ENCODE assay signal across 11 mouse cellular contexts in the genomic region with DNA sequence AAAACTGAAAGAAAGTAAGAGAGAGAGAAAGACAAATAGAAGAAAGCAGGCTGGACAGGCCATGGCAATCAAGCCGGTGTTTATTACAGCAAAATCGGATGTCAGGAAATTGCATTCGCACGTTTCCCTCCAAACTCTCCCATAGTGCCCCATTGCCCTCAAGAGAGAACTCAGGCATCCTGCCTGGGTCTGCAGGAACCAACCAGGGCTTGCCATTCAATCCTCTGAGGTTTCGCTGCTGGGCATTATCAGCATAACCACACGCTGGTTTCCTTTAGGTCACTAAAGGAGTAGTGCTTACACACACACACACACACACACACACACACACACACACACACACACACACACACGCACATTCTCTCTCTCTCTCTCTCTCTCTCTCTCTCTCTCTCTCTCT. TPM values are rescaled to one million over a fixed set of nuclear protein-coding genes. Genes with fewer than 3 reads are reported as not detected.
A peak's percentile ranks its signal among the peaks of the same experiment; 100 is the strongest.
DNase-seq lines count a peak whose midpoint lies in the region; ATAC-seq and TF ChIP-seq lines count a peak whose summit lies in the region.
"Had no signal": no experiment of that assay in that cellular context is flagged by ENCODE, and none has a peak within 500 bp of the region (broad histone marks: within the 10 kb centered on the region; RNA-seq: fewer than 3 reads in every experiment).

No protein-coding gene starts in this region.

- no peak for TF ChIP-seq EP300 in heart, postnatal 0 days (IDR thresholded peaks at IDR 0.05; ENCODE audit: low read depth)

- TF ChIP-seq CTCF in heart, postnatal 0 days (IDR thresholded peaks at IDR 0.05; ENCODE audit: low read depth), result no peak
- no peak for TF ChIP-seq CTCF in E14TG2a.4 (conservative IDR thresholded peaks at IDR 0.05; ENCODE audit: low read length)

- no peaks in the 10 kb centered on the region for H3K36me3 ChIP-seq in heart, postnatal 0 days (replicated peaks; ENCODE audit: control insufficient read depth, insufficient read depth, low read length)
- H3K36me3 ChIP-seq in E14TG2a.4 (ENCODE audit: insufficient read depth, low read length), result no peaks in the 10 kb centered on the region
- no peaks in the 10 kb centered on the region for H3K36me3 ChIP-seq in splenic B cell, adult 2 months (ENCODE audit: control insufficient read depth, insufficient read depth, low read length, poor library complexity, severe bottlenecking)
- H3K36me3 ChIP-seq in forebrain, embryonic 11.5 days (ENCODE audit: control insufficient read depth, insufficient read depth, low read length), result no peaks in the 10 kb centered on the region
- no peaks in the 10 kb centered on the region for H3K36me3 ChIP-seq in forebrain, embryonic 10.5 days (replicated peaks)
- H3K36me3 ChIP-seq: midbrain, embryonic 13.5 days had no signal

- DNase-seq in heart, postnatal 0 days (ENCODE audit: low spot score), result no peak
- no peak for DNase-seq in heart, postnatal 4 days
- DNase-seq in induced T-regulatory cell, adult 2 months (ENCODE audit: low read depth), result peak; percentile 88
- peak; percentile 89 for DNase-seq in splenic B cell, adult 2 months (ENCODE audit: low read depth, low spot score)
- no peak for DNase-seq in forebrain, embryonic 11.5 days (ENCODE audit: low spot score)
- DNase-seq in forebrain, embryonic 10.5 days (ENCODE audit: extremely low spot score, low spot score), result no peak
- DNase-seq: cerebellum, postnatal 10 days had no signal

- WGBS in heart, postnatal 0 days, result 43% methylated on average over 7 of the region's 7 CpGs
- WGBS in forebrain, embryonic 11.5 days, result 68% methylated on average over 6 of the region's 7 CpGs
- WGBS in forebrain, embryonic 10.5 days, result 69% methylated on average over 7 of the region's 7 CpGs

- H3K27ac ChIP-seq in heart, postnatal 0 days (ENCODE audit: low read depth), result no peak overlapping the region
- no peak overlapping the region for H3K27ac ChIP-seq in forebrain, embryonic 11.5 days (ENCODE audit: low read depth, low read length)
- H3K27ac ChIP-seq in forebrain, embryonic 10.5 days, result no peak overlapping the region
- H3K27ac ChIP-seq: midbrain, embryonic 13.5 days had no signal

- H3K4me3 ChIP-seq in heart, postnatal 0 days (ENCODE audit: low read depth, low read length), result no peak overlapping the region
- peak overlapping the region; percentile 51; the same call in 1 of the 2 replicates for H3K4me3 ChIP-seq in E14TG2a.4 (replicated peaks; ENCODE audit: low read length)
- H3K4me3 ChIP-seq in forebrain, embryonic 11.5 days (ENCODE audit: low read depth, low read length), result no peak overlapping the region
- no peak overlapping the region for H3K4me3 ChIP-seq in forebrain, embryonic 10.5 days
- H3K4me3 ChIP-seq: midbrain, embryonic 13.5 days had no signal

- peak overlapping the region; percentile 20; the same call in 1 of the 2 replicates for H3K4me2 ChIP-seq in heart, postnatal 0 days (ENCODE audit: low read depth, low read length)
- no peak overlapping the region for H3K4me2 ChIP-seq in forebrain, embryonic 11.5 days (ENCODE audit: low read depth, low read length, severe bottlenecking)
- H3K4me2 ChIP-seq: midbrain, embryonic 13.5 days had no signal

- H3K27me3 ChIP-seq in heart, postnatal 0 days (ENCODE audit: control insufficient read depth, insufficient read depth, low read length), result no peaks in the 10 kb centered on the region
- no peaks in the 10 kb centered on the region for H3K27me3 ChIP-seq in E14TG2a.4 (ENCODE audit: insufficient read depth, low read length)
- H3K27me3 ChIP-seq in splenic B cell, adult 2 months (ENCODE audit: control insufficient read depth, insufficient read depth, low read length, poor library complexity, severe bottlenecking), result no peaks in the 10 kb centered on the region
- H3K27me3 ChIP-seq in forebrain, embryonic 11.5 days (ENCODE audit: control insufficient read depth, insufficient read depth, low read length), result no peaks in the 10 kb centered on the region
- no peaks in the 10 kb centered on the region for H3K27me3 ChIP-seq in forebrain, embryonic 10.5 days (ENCODE audit: poor library complexity, severe bottlenecking)
- H3K27me3 ChIP-seq: midbrain, embryonic 13.5 days; Patski had no signal

- no peak for ATAC-seq in heart, postnatal 0 days (ENCODE audit: insufficient read depth, low read depth)
- ATAC-seq in erythroblast, adult 5-6 weeks (replicated peaks; ENCODE audit: low FRiP score, poor library complexity, severe bottlenecking), result no peak
- no peak for ATAC-seq in forebrain, embryonic 11.5 days (replicated peaks; ENCODE audit: low FRiP score)
- ATAC-seq: midbrain, embryonic 13.5 days; Patski had no signal

- H3K9me3 ChIP-seq in heart, postnatal 0 days (replicated peaks; ENCODE audit: control insufficient read depth, low read length), result no peaks in the 10 kb centered on the region
- H3K9me3 ChIP-seq in E14TG2a.4 (ENCODE audit: low read length), result peaks cover 3% of the 10 kb centered on the region; the same call in 1 of the 2 replicates
- H3K9me3 ChIP-seq in forebrain, embryonic 11.5 days (ENCODE audit: control insufficient read depth, low read length), result no peaks in the 10 kb centered on the region
- 0 out of 2 replicates have a peak, but pooled peaks cover 3% of the 10 kb centered on the region for H3K9me3 ChIP-seq in forebrain, embryonic 10.5 days
- H3K9me3 ChIP-seq: midbrain, embryonic 13.5 days had no signal

- H3K4me1 ChIP-seq in heart, postnatal 0 days (ENCODE audit: control insufficient read depth, insufficient read depth), result no peaks in the 10 kb centered on the region
- peaks cover 34% of the 10 kb centered on the region for H3K4me1 ChIP-seq in E14TG2a.4 (replicated peaks; ENCODE audit: low read depth, low read length)
- no peaks in the 10 kb centered on the region for H3K4me1 ChIP-seq in forebrain, embryonic 11.5 days (replicated peaks; ENCODE audit: control insufficient read depth, insufficient read depth, low read length)
- 0 out of 2 replicates have a peak, but pooled peaks cover 6% of the 10 kb centered on the region for H3K4me1 ChIP-seq in forebrain, embryonic 10.5 days
- H3K4me1 ChIP-seq: midbrain, embryonic 13.5 days had no signal

- H3K9ac ChIP-seq in heart, postnatal 0 days (replicated peaks; ENCODE audit: low read depth, low read length), result no peak overlapping the region
- no peak overlapping the region for H3K9ac ChIP-seq in forebrain, embryonic 11.5 days (ENCODE audit: low read length)
- H3K9ac ChIP-seq: midbrain, embryonic 13.5 days had no signal

RNA-seq across cellular contexts. Expression of a gene that starts 18.3 kb away (rescaled TPM):
- total RNA-seq in heart, postnatal 0 days (2014; rRNA removed; ENCODE audit: low replicate concordance), result 24.2 and 30.1 TPM in 2 replicates
- polyA plus RNA-seq in heart, postnatal 0 days (2015; fragmentation: Nextera tagmentation; extraction: Ambion mirVana), result 6.5 and 7.5 TPM in 2 replicates
- 10 to 100 TPM; 30.3 to 33.9 TPM for total RNA-seq in heart, postnatal 4 days (2021)
- total RNA-seq in erythroblast, adult 5-6 weeks (2015; ENCODE audit: low replicate concordance), result 12.1 and 17.9 TPM in 2 replicates
- 4.8 and 9.8 TPM in 2 replicates for total RNA-seq in erythroblast, adult 5-6 weeks (2017; ENCODE audit: low replicate concordance)
- 17.5 and 19.2 TPM in 2 replicates for polyA plus RNA-seq in forebrain, embryonic 11.5 days (2014; fragmentation: Nextera tagmentation; extraction: Ambion mirVana)
- 6.0 and 7.3 TPM in 2 replicates for polyA plus RNA-seq in forebrain, embryonic 10.5 days (2016; fragmentation: Nextera tagmentation; extraction: Ambion mirVana)

RNA-seq across cellular contexts. Expression of a gene that starts 54.2 kb away (rescaled TPM):
- total RNA-seq in heart, postnatal 0 days (2014; rRNA removed; ENCODE audit: low replicate concordance), result 31.9 and 51.5 TPM in 2 replicates
- polyA plus RNA-seq in heart, postnatal 0 days (2015; fragmentation: Nextera tagmentation; extraction: Ambion mirVana), result 9.9 and 10.7 TPM in 2 replicates
- 10 to 100 TPM; 29.4 to 30.5 TPM for total RNA-seq in heart, postnatal 4 days (2021)
- total RNA-seq in erythroblast, adult 5-6 weeks (2015; ENCODE audit: low replicate concordance), result 123 and 129 TPM in 2 replicates
- total RNA-seq in erythroblast, adult 5-6 weeks (2017; ENCODE audit: low replicate concordance), result 111 and 194 TPM in 2 replicates
- polyA plus RNA-seq in forebrain, embryonic 11.5 days (2014; fragmentation: Nextera tagmentation; extraction: Ambion mirVana), result 23.9 and 24.3 TPM in 2 replicates
- 24.0 and 24.4 TPM in 2 replicates for polyA plus RNA-seq in forebrain, embryonic 10.5 days (2016; fragmentation: Nextera tagmentation; extraction: Ambion mirVana)

Comparison
In these comparisons a context has a peak if more than half of its experiments do, and no peak if none do; other contexts are left out.
1. DNase-seq: peak in induced T-regulatory cell, adult 2 months (single experiment) and splenic B cell, adult 2 months (single experiment); none in heart, postnatal 0 days (single experiment), heart, postnatal 4 days (single experiment), forebrain, embryonic 11.5 days (single experiment) and forebrain, embryonic 10.5 days (single experiment).